Comparison of ENCODE assay signal across 16 mouse cellular contexts in genomic region chr2:68900640-68901378, GRCm38 (mm10). TPM values are rescaled to one million over a fixed set of nuclear protein-coding genes. Genes with fewer than 3 reads are reported as not detected.
DNase-seq lines count a peak whose midpoint lies in the region; ATAC-seq and TF ChIP-seq lines count a peak whose summit lies in the region.
"Had no signal": no experiment of that assay in that cellular context is flagged by ENCODE, and none has a peak within 500 bp of the region (broad histone marks: within the 10 kb centered on the region; RNA-seq: fewer than 3 reads in every experiment).

No protein-coding gene starts in this region.

- no peak overlapping the region for H3K9ac ChIP-seq in liver, adult 2 months (ENCODE audit: low read depth, low read length)
- 0 out of 2 replicates have a peak overlapping the region, but pooled peaks have one; percentile 7 for H3K9ac ChIP-seq in intestine, postnatal 0 days (ENCODE audit: low read depth, low read length)
- no peak overlapping the region for H3K9ac ChIP-seq in stomach, embryonic 15.5 days
- no peak overlapping the region for H3K9ac ChIP-seq in hindbrain, postnatal 0 days (replicated peaks; ENCODE audit: low read length)
- H3K9ac ChIP-seq: embryonic facial prominence, embryonic 13.5 days had no signal

- H3K27ac ChIP-seq in heart, embryonic 10.5 days = peak overlapping the region; percentile 79
- no peak overlapping the region for H3K27ac ChIP-seq in liver, adult 2 months (replicated peaks; ENCODE audit: insufficient read depth, low read depth, low read length)
- peak overlapping the region; percentile 83 for H3K27ac ChIP-seq in intestine, postnatal 0 days (ENCODE audit: low read depth, low read length)
- peak overlapping the region; percentile 23 for H3K27ac ChIP-seq in stomach, embryonic 15.5 days
- no peak overlapping the region for H3K27ac ChIP-seq in hindbrain, postnatal 0 days
- H3K27ac ChIP-seq: embryonic facial prominence, embryonic 13.5 days; limb, embryonic 10.5 days had no signal

- no peaks in the 10 kb centered on the region for H3K27me3 ChIP-seq in heart, embryonic 10.5 days (ENCODE audit: insufficient read depth, poor library complexity, severe bottlenecking)
- H3K27me3 ChIP-seq in liver, adult 2 months (ENCODE audit: control insufficient read depth, insufficient read depth, low read length) = no peaks in the 10 kb centered on the region
- no peaks in the 10 kb centered on the region for H3K27me3 ChIP-seq in intestine, postnatal 0 days (replicated peaks; ENCODE audit: control insufficient read depth, insufficient read depth, low read length)
- H3K27me3 ChIP-seq in stomach, embryonic 15.5 days (replicated peaks) = no peaks in the 10 kb centered on the region
- no peaks in the 10 kb centered on the region for H3K27me3 ChIP-seq in hindbrain, postnatal 0 days (ENCODE audit: insufficient read depth, low read length)
- H3K27me3 ChIP-seq: embryonic facial prominence, embryonic 13.5 days had no signal

- peaks cover 9% of the 10 kb centered on the region; the same call in 1 of the 2 replicates for H3K79me2 ChIP-seq in liver, adult 2 months (ENCODE audit: control insufficient read depth, insufficient read depth, low read length)

- H3K4me2 ChIP-seq in intestine, postnatal 0 days (replicated peaks; ENCODE audit: low read depth) = peak overlapping the region; percentile 51
- H3K4me2 ChIP-seq in stomach, embryonic 15.5 days = no peak overlapping the region
- no peak overlapping the region for H3K4me2 ChIP-seq in hindbrain, postnatal 0 days (ENCODE audit: low read depth, low read length)
- H3K4me2 ChIP-seq: embryonic facial prominence, embryonic 13.5 days had no signal

- peak; percentile 56; the same call in 1 of the 2 replicates for ATAC-seq in intestine, postnatal 0 days
- no peak for ATAC-seq in stomach, embryonic 15.5 days (ENCODE audit: insufficient read depth, low FRiP score, low read depth)
- ATAC-seq in hindbrain, postnatal 0 days = no peak
- ATAC-seq: forebrain, embryonic 14.5 days; inflammation-experienced regulatory T-cells, adult 6 months had no signal

- TF ChIP-seq CTCF in liver, adult 2 months (IDR thresholded peaks at IDR 0.05; ENCODE audit: low read depth, low read length) = no peak
- TF ChIP-seq CTCF in intestine, postnatal 0 days (IDR thresholded peaks at IDR 0.05; ENCODE audit: low read depth) = no peak
- TF ChIP-seq CTCF in hindbrain, postnatal 0 days (IDR thresholded peaks at IDR 0.05; ENCODE audit: low read depth) = no peak

- H3K9me3 ChIP-seq in heart, embryonic 10.5 days = no peaks in the 10 kb centered on the region
- H3K9me3 ChIP-seq in intestine, postnatal 0 days (ENCODE audit: control insufficient read depth) = no peaks in the 10 kb centered on the region
- no peaks in the 10 kb centered on the region for H3K9me3 ChIP-seq in stomach, embryonic 15.5 days
- H3K9me3 ChIP-seq in hindbrain, postnatal 0 days (ENCODE audit: low read length) = no peaks in the 10 kb centered on the region
- H3K9me3 ChIP-seq: embryonic facial prominence, embryonic 13.5 days; limb, embryonic 10.5 days had no signal

- peak overlapping the region; percentile 13; the same call in 1 of the 2 replicates for H3K4me3 ChIP-seq in heart, embryonic 10.5 days
- H3K4me3 ChIP-seq in liver, adult 2 months (ENCODE audit: insufficient read depth, low read depth, low read length) = no peak overlapping the region
- H3K4me3 ChIP-seq in intestine, postnatal 0 days (ENCODE audit: low read depth, low read length) = no peak overlapping the region
- H3K4me3 ChIP-seq in stomach, embryonic 15.5 days (replicated peaks) = no peak overlapping the region
- no peak overlapping the region for H3K4me3 ChIP-seq in hindbrain, postnatal 0 days (ENCODE audit: low read length)
- H3K4me3 ChIP-seq: embryonic facial prominence, embryonic 13.5 days; limb, embryonic 10.5 days had no signal

- TF ChIP-seq POLR2A in liver, adult 2 months (IDR thresholded peaks at IDR 0.05; ENCODE audit: extremely low read depth, insufficient read depth, low read length) = no peak

- H3K4me1 ChIP-seq in heart, embryonic 10.5 days = peaks cover 31% of the 10 kb centered on the region
- peaks cover 14% of the 10 kb centered on the region for H3K4me1 ChIP-seq in liver, adult 2 months (ENCODE audit: control insufficient read depth, insufficient read depth, low read length)
- H3K4me1 ChIP-seq in intestine, postnatal 0 days (replicated peaks; ENCODE audit: control insufficient read depth, insufficient read depth, low read length) = peaks cover 11% of the 10 kb centered on the region
- H3K4me1 ChIP-seq in stomach, embryonic 15.5 days = no peaks in the 10 kb centered on the region
- H3K4me1 ChIP-seq in hindbrain, postnatal 0 days (ENCODE audit: insufficient read depth, low read length) = no peaks in the 10 kb centered on the region
- H3K4me1 ChIP-seq: embryonic facial prominence, embryonic 13.5 days; limb, embryonic 10.5 days had no signal

- H3K36me3 ChIP-seq in heart, embryonic 10.5 days = no peaks in the 10 kb centered on the region
- no peaks in the 10 kb centered on the region for H3K36me3 ChIP-seq in liver, adult 2 months (ENCODE audit: control insufficient read depth, insufficient read depth, low read length)
- no peaks in the 10 kb centered on the region for H3K36me3 ChIP-seq in intestine, postnatal 0 days (ENCODE audit: control insufficient read depth, insufficient read depth)
- no peaks in the 10 kb centered on the region for H3K36me3 ChIP-seq in stomach, embryonic 15.5 days
- H3K36me3 ChIP-seq in hindbrain, postnatal 0 days (ENCODE audit: insufficient read depth, low read length) = no peaks in the 10 kb centered on the region
- H3K36me3 ChIP-seq: embryonic facial prominence, embryonic 13.5 days; limb, embryonic 10.5 days had no signal

- no peak for DNase-seq in heart, embryonic 10.5 days (ENCODE audit: low spot score)
- no peak for DNase-seq in heart, postnatal 4 days
- peak; percentile 59 for DNase-seq in liver, adult 2 months (ENCODE audit: extremely low read depth, low read depth, low spot score)
- no peak for DNase-seq in liver
- no peak for DNase-seq in adrenal gland, postnatal 36 days
- DNase-seq in hindbrain, postnatal 0 days (ENCODE audit: low spot score) = no peak
- DNase-seq: cerebellum, adult 9-11 months; gastrocnemius, postnatal 10 days; lung, postnatal 36 days; thymus, adult 18-20 months had no signal

- 29% methylated on average over 9 of the region's 9 CpGs for WGBS in heart, embryonic 10.5 days
- 29% methylated on average over 9 of the region's 9 CpGs for WGBS in liver, adult 2 months
- 22% methylated on average over 9 of the region's 9 CpGs for WGBS in intestine, postnatal 0 days
- 48% methylated on average over 9 of the region's 9 CpGs for whole genome bisulfite sequencing in stomach, embryonic 15.5 days
- WGBS in hindbrain, postnatal 0 days = 79% methylated on average over 9 of the region's 9 CpGs

RNA-seq across cellular contexts. Expression of gene Cers6, which starts 39.6 kb away (rescaled TPM):
- 23.5 and 28.8 TPM in 2 replicates for polyA plus RNA-seq in heart, embryonic 10.5 days (2016; fragmentation: Nextera tagmentation; extraction: Ambion mirVana)
- 10 to 100 TPM; 20.7 to 24.4 TPM for total RNA-seq in heart, postnatal 4 days (2021)
- total RNA-seq in liver, adult 2 months (2014; rRNA removed) = 16.0 and 19.9 TPM in 2 replicates
- polyA plus RNA-seq in liver, adult 2 months (2012; rRNA removed) = 3.9 and 4.6 TPM in 2 replicates
- polyA plus RNA-seq in intestine, postnatal 0 days (2015; fragmentation: Nextera tagmentation; extraction: Ambion mirVana) = 21.5 and 21.8 TPM in 2 replicates
- polyA plus RNA-seq in stomach, embryonic 15.5 days (2015; fragmentation: Nextera tagmentation; extraction: Ambion mirVana) = 25.7 and 30.4 TPM in 2 replicates
- total RNA-seq in adrenal gland, postnatal 36 days (2021) = 1 to 10 TPM; 4.3 to 8.4 TPM
- 58.7 and 60.5 TPM in 2 replicates for total RNA-seq in hindbrain, postnatal 0 days (2014; rRNA removed)
- 22.8 and 25.8 TPM in 2 replicates for polyA plus RNA-seq in hindbrain, postnatal 0 days (2015; fragmentation: Nextera tagmentation; extraction: Ambion mirVana)

Comparison
In these comparisons a context has a peak if more than half of its experiments do, and no peak if none do; other contexts are left out.
1. H3K27ac ChIP-seq: peak in heart, embryonic 10.5 days (single experiment), intestine, postnatal 0 days (single experiment) and stomach, embryonic 15.5 days (single experiment); none in liver, adult 2 months (single experiment) and hindbrain, postnatal 0 days (single experiment).